Mouse (Mus musculus) cerebellum, adult 9-11 months (tissue): ENCODE results near the gene Hint1.
"Not testable (repeated sequence)": the region's sequence is repeated elsewhere in the genome, so short reads cannot be mapped to it uniquely, and the experiment has no call there.

Experiments
- DNase-seq: peaks from one replicate; pipeline ENCODE4 v3.0.0; 2022

Hint1 gene

DNA sequence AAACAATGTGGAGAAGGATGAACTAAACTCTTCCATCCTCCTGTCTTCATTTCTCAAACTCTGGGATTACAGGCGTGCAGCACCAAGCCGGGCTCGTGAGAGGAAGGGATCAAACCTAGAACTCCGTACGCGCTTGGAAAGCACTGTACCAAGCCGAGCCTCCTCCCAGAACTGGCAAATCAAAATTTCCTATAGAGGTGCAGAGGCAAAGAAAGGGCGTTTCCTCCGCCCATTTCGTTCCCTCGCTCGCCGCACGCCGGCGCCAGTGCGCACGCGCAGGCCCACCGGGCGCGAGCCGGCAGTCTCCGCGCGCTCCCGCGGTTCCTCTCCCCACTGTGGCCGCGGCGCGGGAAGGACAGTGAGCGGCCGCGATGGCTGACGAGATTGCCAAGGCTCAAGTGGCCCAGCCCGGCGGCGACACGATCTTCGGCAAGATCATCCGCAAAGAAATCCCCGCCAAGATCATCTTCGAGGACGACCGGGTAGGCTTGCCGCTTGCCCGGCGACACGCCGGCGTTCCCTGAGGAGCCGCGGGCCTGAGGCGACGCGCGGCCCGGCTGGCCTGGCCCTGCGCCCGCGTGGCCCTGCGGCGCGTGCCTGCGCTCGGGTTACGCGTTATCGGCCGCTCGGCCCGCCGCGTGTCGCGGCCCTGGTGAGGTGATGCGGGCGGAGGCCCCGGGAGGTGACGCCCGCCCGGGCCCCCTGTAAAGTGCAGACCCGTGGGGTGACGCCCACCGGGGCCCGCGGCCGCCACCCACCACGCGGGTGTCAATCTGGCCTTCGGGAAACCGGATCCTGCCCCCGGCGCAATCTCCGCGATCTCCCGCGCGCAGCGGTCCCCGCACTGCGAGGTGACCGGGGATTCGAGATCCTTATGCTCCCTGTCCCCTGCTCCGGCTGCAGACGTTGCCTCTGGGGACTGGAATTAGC, at the start of gene Hint1:
Hint1 (plus strand) TSS at position 265 of the 930 bp plus-strand sequence.
- peak; percentile 95 for DNase-seq

GRCm38 (mm10) chr11:54817449-54817848, 48.7 kb upstream of the Hint1 start:
- DNase-seq, result no peak

GRCm38 (mm10) chr11:54819489-54819888, 46.7 kb upstream of the Hint1 start:
- no peak for DNase-seq

- no peak for DNase-seq
Measured at GRCm38 (mm10) chr11:54823467-54823866, 42.7 kb upstream of the Hint1 start.

- DNase-seq, result no peak
Measured at GRCm38 (mm10) chr11:54825774-54826173, 40.4 kb upstream of the Hint1 start.

DNA sequence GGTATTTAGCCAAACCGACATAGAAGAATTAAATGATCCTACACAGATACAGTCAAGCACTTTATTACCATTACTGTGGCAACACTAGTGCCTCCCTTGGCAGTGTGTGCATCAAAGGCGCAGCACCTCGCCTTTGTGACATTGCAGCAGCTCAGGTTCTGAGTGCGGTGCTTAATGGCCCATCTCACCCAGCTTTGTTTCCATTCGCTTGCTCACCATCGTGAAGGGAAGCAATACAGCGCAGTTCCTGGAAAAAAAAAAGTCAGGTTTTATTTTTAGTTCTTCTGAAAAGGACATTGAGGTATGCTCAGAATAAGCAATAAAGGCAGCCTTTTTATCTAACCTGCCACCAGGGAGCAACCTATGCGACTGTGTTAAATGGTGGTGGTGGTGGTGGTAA, 39.4 kb upstream of the Hint1 start:
- no peak for DNase-seq

DNA sequence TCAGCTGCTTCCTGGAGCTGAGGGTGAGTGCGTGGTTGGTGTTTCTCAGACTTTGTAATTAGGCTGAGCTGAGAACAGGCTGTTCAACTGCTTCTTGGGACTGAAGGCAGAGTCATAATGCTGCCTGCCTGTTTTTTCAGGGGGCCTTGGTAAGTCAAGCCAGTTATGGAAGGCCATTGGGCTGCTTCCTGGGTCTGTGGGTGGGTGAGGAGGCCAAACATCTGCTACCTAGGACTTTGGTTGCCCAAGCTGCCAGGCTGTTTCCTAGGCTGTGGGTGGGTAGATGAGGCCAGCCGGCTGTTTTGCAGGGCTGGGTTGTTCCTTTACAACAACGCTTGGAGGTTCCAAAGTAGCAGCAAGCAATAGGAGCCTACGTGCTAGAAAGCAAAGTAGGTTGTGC, 32.4 kb upstream of the Hint1 start:
- DNase-seq, result no peak

DNA sequence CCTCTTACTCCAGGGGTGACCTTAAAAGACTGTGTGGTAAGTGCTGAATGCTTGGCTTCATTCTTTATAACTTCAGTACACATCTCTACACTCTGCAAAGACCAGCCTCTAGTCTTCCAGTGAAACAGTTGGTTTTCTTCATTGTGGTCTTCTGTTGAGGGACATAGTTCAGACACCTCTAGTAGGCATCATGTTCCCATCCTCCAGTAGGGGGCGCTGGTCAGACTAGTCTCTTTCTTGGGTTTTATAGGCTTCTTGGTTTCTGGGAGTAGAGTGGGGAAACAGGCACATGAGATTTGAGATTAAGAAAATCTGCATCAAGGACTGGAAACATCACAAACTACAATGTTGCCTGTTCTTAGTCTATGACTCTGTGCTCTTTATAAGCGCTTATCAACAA, 31.6 kb upstream of the Hint1 start:
- no peak for DNase-seq

- DNase-seq, result peak; percentile 41
Measured at GRCm38 (mm10) chr11:54836106-54836505, 30.1 kb upstream of the Hint1 start.

DNA sequence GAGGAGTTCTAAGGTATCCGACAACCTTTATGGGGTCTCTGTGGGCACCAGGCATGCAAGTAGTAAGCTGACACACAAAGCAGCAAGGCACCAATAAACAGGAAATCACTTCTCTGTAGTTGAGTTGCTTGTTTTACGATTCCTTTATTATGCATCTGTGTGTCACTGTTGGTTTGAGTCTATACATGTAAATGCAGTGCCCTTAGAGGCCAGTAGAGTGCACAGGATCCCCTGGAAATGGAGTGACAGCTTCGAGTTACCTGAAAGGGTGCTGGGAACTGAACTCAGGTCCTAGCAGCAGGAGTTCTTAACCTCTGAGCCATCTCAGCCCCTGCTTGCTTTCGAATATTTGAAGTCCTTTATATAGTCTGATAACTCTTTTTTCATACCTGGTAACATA, 26.5 kb upstream of the Hint1 start:
- DNase-seq, result no peak

GRCm38 (mm10) chr11:54840891-54841290, 25.3 kb upstream of the Hint1 start:
- DNase-seq, result no peak

- no peak for DNase-seq
Measured at GRCm38 (mm10) chr11:54844424-54844823, 21.8 kb upstream of the Hint1 start.

GRCm38 (mm10) chr11:54844959-54845358, 21.2 kb upstream of the Hint1 start:
- no peak for DNase-seq

- no peak for DNase-seq
Measured at GRCm38 (mm10) chr11:54845470-54846442, 20.4 kb upstream of the Hint1 start.

GRCm38 (mm10) chr11:54849961-54850758, 16.0 kb upstream of the Hint1 start:
- no peak for DNase-seq

- no peak for DNase-seq
Measured at GRCm38 (mm10) chr11:54851656-54852055, 14.5 kb upstream of the Hint1 start.

GRCm38 (mm10) chr11:54858880-54859279, 7.3 kb upstream of the Hint1 start:
- not testable (repeated sequence) for DNase-seq

DNA sequence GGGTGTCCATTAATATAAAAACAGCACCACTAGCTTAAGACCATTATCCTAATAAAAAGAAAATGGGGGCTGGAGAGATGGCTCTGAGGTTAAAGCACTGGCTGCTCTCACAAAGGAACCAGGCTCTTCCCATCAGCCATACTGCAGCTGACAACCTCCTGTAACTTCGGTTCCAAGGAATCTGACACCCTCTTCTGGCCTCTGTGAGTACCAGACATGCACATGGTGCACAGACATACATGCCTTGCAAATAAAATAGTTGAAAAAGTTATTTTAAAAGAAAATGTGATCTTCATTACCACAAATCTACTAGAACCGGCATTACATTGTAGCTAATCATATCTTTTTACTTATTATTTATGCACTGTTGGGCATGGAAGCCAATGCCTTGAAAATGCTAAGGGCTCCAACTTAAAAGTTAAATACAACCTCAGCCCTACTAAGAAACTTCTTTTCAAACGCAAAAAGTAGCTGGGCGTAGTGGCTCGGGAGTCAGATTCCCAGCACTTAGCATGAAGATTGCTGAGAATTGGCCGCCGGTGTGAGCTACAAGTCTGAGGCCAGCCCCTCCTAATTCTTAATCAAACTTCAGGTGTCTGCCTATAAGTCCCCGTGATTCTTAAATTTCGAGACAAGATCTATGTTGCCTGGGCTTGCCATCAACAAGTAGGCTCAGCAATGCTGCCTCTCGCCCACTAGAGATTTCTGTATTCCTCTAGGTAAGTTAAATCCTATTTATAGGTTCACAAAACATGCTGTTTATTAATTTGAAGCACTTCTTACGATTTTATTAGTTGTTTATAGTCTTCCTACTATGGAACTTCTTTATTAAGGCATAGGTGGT, 6.6 kb upstream of the Hint1 start:
- DNase-seq, result peak; percentile 25

- peak; percentile 99 for DNase-seq
Measured at GRCm38 (mm10) chr11:54860256-54861038, 5.7 kb upstream of the Hint1 start, which contains the start of gene Lyrm7. TSS of gene Lyrm7 (minus strand) at chr11:54860916.
